Mouse (Mus musculus): ENCODE measurements at regions not wholly inside any gene's neighbourhood (a gene's known extent, or its start where the extent isn't known, plus 50 kb on each side); places are given as distances from the start of the nearest gene placed in this dataset.
A peak's percentile ranks its signal among the peaks of the same experiment; 100 is the strongest.
"Not testable (repeated sequence)": the region's sequence is repeated elsewhere in the genome, so short reads cannot be mapped to it uniquely, and the experiment has no call there.

- no peak for ATAC-seq (ENCODE audit: low TSS enrichment)
Observed at GRCm38 (mm10) chr2:48315306-48315705, 498.6 kb upstream of the Acvr2a start.

- ATAC-seq (ENCODE audit: low TSS enrichment) = no peak
Observed at GRCm38 (mm10) chr2:48316180-48316889, 497.6 kb upstream of the Acvr2a start.

GRCm38 (mm10) chr2:48317821-48318220 lies 496.1 kb upstream of the Acvr2a start:
- ATAC-seq (ENCODE audit: low TSS enrichment) = no peak

GRCm38 (mm10) chr2:48318384-48319030 lies 495.4 kb upstream of the Acvr2a start:
- no peak for ATAC-seq (ENCODE audit: low TSS enrichment)

- ATAC-seq (ENCODE audit: low TSS enrichment) = no peak
Observed at GRCm38 (mm10) chr2:48321471-48321870, 492.4 kb upstream of the Acvr2a start.

GRCm38 (mm10) chr2:48322278-48322677 lies 491.6 kb upstream of the Acvr2a start:
- ATAC-seq (ENCODE audit: low TSS enrichment) = no peak

GRCm38 (mm10) chr2:48328204-48328603 lies 485.7 kb upstream of the Acvr2a start:
- no peak for ATAC-seq (ENCODE audit: low TSS enrichment)

- ATAC-seq (ENCODE audit: low TSS enrichment) = no peak
Observed at GRCm38 (mm10) chr2:48332783-48333182, 481.1 kb upstream of the Acvr2a start.

GRCm38 (mm10) chr2:48348021-48348420 lies 465.9 kb upstream of the Acvr2a start:
- ATAC-seq (ENCODE audit: low TSS enrichment) = no peak

GRCm38 (mm10) chr2:48349794-48350193 lies 464.1 kb upstream of the Acvr2a start:
- ATAC-seq (ENCODE audit: low TSS enrichment) = no peak

GRCm38 (mm10) chr2:48350206-48350605 lies 463.7 kb upstream of the Acvr2a start:
- ATAC-seq (ENCODE audit: low TSS enrichment) = no peak

- ATAC-seq (ENCODE audit: low TSS enrichment) = not testable (repeated sequence)
Observed at GRCm38 (mm10) chr2:48371572-48371971, 442.3 kb upstream of the Acvr2a start.

GRCm38 (mm10) chr2:48373086-48373485 lies 440.8 kb upstream of the Acvr2a start:
- no peak for ATAC-seq (ENCODE audit: low TSS enrichment)

- no peak for ATAC-seq (ENCODE audit: low TSS enrichment)
Observed at GRCm38 (mm10) chr2:48374302-48374701, 439.6 kb upstream of the Acvr2a start.

GRCm38 (mm10) chr2:48378160-48378559 lies 435.7 kb upstream of the Acvr2a start:
- no peak for ATAC-seq (ENCODE audit: low TSS enrichment)

- ATAC-seq (ENCODE audit: low TSS enrichment) = no peak
Observed at GRCm38 (mm10) chr2:48378749-48379148, 435.2 kb upstream of the Acvr2a start.

- no peak for ATAC-seq (ENCODE audit: low TSS enrichment)
Observed at GRCm38 (mm10) chr2:48380140-48380539, 433.8 kb upstream of the Acvr2a start.

- no peak for ATAC-seq (ENCODE audit: low TSS enrichment)
Observed at GRCm38 (mm10) chr2:48380786-48381185, 433.1 kb upstream of the Acvr2a start.

- no peak for ATAC-seq (ENCODE audit: low TSS enrichment)
Observed at GRCm38 (mm10) chr2:48381481-48382075, 432.3 kb upstream of the Acvr2a start.

GRCm38 (mm10) chr2:48398504-48398903 lies 415.4 kb upstream of the Acvr2a start:
- 0 out of 2 replicates have a peak, but pooled peaks have one; percentile 38 for ATAC-seq (ENCODE audit: low TSS enrichment)

GRCm38 (mm10) chr2:48399191-48399590 lies 414.7 kb upstream of the Acvr2a start:
- no peak for ATAC-seq (ENCODE audit: low TSS enrichment)

- no peak for ATAC-seq (ENCODE audit: low TSS enrichment)
Observed at GRCm38 (mm10) chr2:48402813-48403212, 411.1 kb upstream of the Acvr2a start.

GRCm38 (mm10) chr2:48404460-48404859 lies 409.4 kb upstream of the Acvr2a start:
- no peak for ATAC-seq (ENCODE audit: low TSS enrichment)

All from frontal cortex, adult (tissue).